Mouse (Mus musculus) spleen, adult 10 weeks (tissue): ENCODE measurements around the gene Pigh. TPM values are rescaled to one million over a fixed set of nuclear protein-coding genes. Genes with fewer than 3 reads are reported as not detected.

Source experiments
- polyA plus RNA-seq: library from polyadenylated mRNA; stranded (reverse); fragments of 350-450 nt; fragmentation: Illumina TruSeq; extraction: RNeasy Lipid Tissue Mini Kit (QIAGEN cat#74804); gene quantifications from one replicate; pipeline ENCODE4 v1.2.3, GENCODE M21; 2015; ENCODE audit warnings: low replicate concordance; ENCODE audit not compliant: insufficient read depth

Gene Pigh
- 21.9 TPM for polyA plus RNA-seq

DNA sequence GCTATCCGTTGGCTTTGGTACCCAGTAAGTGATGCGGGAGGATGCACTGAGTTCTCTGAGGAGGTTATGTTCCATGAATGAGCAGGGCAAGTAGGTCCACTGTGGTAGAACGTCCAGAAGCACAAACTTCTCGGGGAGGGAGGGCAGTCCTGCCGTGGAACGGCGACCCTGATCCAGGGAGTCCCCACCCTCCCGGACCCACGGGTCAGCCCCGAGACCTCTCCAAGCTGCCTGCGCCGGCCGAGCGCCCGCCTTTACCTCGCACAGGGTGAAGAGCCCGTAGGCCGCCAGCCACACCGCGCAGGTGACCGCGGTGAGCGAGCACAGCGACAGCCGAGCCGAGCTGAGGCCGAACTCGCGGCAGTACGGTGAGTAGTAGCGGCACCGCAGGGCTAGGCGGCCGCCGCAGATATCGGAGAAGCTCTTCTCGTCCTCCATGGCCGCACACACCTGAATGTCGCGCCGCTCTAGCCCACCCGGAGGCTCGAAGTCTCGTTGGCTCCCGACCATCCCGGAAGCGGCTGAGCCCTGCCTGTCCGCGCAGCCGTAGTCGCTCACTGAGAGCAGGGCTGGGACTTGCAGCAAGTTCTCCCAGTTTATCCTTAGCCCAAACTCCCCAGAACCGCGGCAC, at the start of gene Pigh:
Pigh (minus strand) TSS at position 470 of the 631 bp plus-strand sequence.

GRCm38 (mm10) chr12:79130299-79131177, 41.1 kb upstream of the Pigh start, which contains the start of gene Arg2:
Gene Arg2 (plus strand): TSS chr12:79130777.

Other genes starting within 250 kb of the Pigh start
- 88.8 TPM for gene Atp6v1d, start 228.0 kb downstream of the Pigh start, polyA plus RNA-seq
- gene Eif2s1, start 227.8 kb downstream of the Pigh start, polyA plus RNA-seq: 68.4 TPM
- gene Plek2, start 182.7 kb downstream of the Pigh start, polyA plus RNA-seq: 1.2 TPM
- gene Tmem229b, start 82.0 kb downstream of the Pigh start, polyA plus RNA-seq: 79.8 TPM
- 0.30 TPM for gene Plekhh1, start 60.5 kb downstream of the Pigh start, polyA plus RNA-seq
- gene Arg2, start 41.1 kb upstream of the Pigh start, polyA plus RNA-seq: 2.6 TPM
- gene Vti1b, start 83.0 kb upstream of the Pigh start, polyA plus RNA-seq: 107 TPM
- 18.4 TPM for gene Rdh11, start 102.6 kb upstream of the Pigh start, polyA plus RNA-seq
- 24.4 TPM for gene Rdh12, start 119.3 kb upstream of the Pigh start, polyA plus RNA-seq
- gene Zfyve26, start 206.7 kb upstream of the Pigh start, polyA plus RNA-seq: 43.6 TPM
- gene Rad51b, start 207.6 kb upstream of the Pigh start, polyA plus RNA-seq: 2.1 TPM